Mouse (Mus musculus) embryo, embryonic 11 days (tissue): ENCODE data around the gene Cacna1c.
A peak's percentile ranks its signal among the peaks of the same experiment; 100 is the strongest.

Source experiments
- DNase-seq: peaks from one replicate; pipeline ENCODE4 v3.0.0-alpha.2; 2015

Gene Cacna1c

DNA sequence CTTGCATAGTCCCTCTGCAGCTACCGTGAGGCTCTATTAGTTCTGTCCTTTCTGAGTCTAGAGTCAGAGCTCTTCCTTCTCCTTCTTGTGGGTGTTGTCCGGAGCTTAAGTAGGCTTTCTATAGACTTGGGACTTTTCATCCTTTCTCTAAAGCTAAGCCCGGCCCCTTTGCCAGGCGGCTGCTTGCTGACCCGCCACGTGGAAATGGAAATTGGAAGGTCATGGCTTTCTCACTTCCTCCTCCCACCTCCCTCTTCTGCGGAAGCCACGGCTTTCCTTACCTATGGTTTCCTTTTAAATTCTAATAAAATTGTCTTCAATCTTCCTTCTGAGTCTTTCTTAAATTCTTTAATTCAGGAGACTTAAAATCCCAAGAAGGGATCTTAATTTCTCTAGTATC lies 148.9 kb downstream of the Cacna1c start:
- DNase-seq, result no peak

DNA sequence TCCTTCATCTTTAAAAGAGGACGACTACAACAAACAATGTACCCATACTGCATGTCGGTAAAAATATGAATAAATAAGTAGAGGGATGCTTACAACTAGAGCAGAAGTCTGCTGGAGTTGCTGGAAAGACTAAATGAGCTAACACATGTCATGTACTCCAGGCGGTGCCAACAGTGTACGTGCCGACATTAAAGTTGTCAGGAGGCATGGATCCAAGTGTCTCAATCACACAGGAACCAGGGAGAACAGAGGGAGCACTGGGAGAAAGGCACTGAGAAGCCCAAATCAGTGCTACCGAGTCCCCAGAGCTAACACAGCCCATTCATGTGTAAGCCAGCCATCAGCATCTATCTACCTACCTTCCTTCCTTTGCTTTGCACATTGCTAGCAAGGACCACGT lies 150.7 kb downstream of the Cacna1c start:
- no peak for DNase-seq

DNA sequence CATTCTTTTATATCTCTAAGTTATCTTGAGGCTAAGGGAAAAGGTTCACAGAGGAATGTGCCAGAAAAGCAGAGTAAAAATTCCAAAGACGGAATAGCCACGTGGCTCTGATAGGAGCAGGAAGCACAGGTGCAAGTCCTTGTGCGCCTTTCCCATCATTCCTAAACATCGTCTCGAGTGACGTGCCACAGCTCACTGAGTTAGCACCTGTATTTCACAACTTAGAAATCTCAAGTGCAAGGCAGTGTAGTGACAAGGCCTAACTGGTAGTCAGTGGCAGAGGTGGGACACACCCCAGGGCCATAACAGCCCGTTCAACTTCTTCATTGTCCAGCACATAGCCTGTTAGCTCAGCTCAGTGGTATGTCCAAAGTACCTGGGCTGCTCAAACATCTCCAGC lies 152.1 kb downstream of the Cacna1c start:
- no peak for DNase-seq

DNA sequence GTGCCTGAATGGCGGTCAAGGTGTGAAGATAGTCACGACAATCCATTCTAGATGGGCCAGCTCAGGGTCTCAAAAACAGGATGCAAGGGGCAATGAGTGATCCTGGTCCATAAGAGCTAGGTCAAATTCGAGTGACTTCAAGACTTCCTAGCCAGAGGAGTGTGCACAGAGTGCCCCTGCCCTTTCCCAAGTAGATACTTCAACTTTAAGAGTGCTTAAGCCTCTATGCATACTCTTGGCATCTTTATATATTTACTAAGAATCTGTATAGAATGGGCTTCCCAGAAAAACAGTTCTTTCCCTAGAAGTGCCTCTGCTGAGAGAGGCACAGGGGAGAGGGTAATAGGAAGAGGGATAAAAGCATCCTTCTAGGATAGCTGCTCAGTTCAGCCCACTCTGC lies 153.4 kb downstream of the Cacna1c start:
- no peak for DNase-seq

DNA sequence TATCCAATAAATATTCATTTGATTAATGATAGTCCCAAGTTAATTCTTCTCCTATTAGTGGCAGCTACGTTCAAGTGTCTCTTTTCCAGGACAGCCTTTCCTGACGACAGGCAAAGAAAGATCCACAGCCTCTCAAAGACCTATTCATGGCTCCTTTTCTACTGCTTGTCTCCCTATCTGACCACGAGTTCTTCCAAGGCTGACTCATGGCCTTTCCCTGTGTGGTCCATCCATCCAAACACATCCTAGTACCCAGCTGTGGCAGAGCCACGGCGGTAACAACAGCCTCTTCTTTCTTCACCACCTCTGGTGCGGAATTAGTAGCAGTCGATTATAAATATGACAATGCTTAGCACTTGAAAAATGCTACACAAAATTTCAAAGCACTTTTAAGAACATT lies 155.3 kb downstream of the Cacna1c start:
- DNase-seq, result no peak

DNA sequence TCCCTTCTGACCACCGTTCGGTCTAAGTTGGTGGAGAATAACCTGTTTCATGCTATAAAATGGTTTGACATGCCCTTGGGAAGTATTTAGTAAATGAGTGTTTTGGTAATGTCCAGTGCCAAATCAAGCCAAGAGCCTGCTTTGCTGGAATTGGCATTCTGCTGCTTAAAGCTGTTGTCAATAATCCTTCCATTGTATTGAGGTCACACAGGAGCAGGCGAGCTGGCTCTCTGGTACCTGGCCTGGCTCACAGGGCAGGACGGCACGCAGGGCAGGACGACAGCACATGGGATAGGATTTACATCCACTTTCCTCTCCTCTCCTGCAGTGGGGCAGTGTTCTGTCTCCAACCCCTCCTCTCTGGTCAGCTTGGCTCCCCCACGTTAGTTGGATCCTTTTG lies 156.4 kb downstream of the Cacna1c start:
- no peak for DNase-seq

DNA sequence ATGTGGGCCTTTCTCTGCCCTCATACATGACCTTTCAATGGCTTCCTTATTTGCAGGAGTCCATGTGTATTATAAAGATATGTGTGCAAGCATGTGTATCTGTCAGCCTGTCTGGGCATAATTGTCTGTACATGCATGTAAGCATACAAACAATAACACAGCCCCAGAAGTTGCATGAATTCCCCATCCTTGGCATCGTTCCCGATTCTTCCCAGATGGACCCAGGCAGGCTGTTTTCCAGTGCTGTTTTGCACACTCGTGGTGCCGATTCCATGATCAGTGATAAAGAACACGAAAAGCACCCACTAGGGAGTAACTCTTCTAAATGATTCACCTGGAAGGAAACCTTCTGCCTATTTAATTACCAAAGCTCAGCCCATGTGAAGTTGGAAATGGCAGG lies 156.9 kb downstream of the Cacna1c start:
- DNase-seq, result no peak

DNA sequence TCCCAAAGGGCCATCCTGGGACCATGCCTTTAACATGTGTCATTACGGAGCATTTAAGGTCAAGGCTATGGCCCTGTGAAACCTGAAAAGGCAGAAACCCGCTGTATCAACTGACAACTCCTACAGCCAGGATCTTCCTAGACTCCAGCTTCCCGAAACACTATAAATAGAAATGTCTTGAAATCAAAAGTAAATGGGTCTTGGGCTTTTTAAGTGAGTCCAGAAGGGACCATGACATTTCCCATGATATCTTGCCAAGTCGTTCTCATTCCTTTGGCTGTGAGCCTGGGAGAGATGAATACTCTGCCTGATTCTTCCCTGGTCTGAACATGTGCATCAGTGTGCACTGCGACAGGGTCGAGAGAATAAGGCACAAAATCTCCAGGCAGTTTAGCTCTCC lies 158.4 kb downstream of the Cacna1c start:
- no peak for DNase-seq

DNA sequence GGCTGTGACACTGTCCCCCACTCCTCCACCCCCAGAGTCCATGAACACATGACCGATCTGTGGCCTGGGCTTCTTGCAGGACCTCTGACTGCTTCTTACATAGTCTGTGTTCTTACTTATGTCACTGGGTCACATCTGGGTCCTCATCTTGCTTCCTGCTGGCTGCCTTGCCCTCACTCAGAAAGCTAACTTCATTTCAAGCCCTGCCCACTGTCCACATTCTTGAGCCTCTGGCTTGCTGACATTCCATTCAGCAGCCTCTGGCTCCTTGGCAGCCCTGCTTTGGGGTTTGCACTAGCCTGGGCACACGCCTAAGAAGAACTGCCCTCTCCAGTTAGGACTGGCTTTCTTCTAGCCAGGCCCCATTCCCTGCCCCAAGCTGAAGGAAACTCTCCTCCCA lies 159.2 kb downstream of the Cacna1c start:
- peak; percentile 28 for DNase-seq

DNA sequence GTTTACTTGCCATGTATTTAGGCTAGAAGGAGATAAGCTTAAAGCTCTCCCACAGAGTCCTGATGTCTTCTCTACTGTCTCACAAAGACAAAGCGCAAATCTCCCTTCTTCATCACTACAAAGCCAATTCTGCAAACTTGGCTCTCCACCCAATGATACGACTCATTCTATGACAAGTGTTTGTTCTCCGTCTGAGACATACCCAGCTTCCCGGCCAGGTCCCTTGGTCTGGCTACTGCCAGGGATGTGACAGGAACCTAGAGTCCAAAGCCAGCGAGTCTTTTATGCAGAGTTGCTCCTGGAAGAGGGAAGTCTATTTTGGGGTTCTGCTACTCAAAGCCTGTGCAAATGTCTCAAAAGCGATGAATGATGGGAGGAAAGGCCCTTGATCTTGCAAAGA lies 160.9 kb downstream of the Cacna1c start:
- no peak for DNase-seq

DNA sequence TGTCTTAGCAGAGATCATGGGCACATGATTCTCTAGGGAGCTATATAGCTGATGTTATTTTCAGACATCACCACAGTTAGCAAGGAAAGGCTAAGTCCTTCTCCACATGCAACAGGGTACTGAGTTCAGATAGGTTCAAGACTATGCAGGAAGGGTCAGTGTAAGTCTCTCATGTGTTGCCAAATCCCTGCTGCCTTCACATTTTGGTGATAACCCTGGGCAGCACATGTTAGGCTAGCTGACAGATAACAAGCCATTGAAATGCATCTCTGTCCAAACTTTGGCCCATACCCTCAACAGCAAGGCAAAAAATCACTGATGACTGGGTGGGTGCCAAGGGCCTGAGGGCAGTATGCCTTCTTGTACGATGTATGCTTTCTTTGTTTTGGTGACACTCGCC lies 161.3 kb downstream of the Cacna1c start:
- no peak for DNase-seq

DNA sequence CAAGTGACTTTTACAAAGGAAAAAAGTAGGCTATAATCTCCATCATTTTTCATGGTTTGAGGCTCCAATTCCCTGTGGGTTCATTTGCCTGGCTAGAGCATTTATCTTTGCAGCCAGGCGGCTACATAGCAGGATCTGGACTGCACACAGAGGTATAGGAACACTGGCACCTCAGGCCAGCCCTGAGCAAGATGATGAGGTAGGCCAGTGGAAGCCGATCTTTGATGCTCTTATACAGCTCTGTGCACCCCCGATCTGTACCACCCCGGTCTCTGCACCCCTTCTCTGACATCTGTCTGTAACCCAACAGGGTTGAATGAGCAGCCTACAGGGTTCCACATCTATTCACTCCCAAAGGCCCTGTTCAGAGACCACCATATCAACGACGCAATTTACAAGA lies 168.3 kb downstream of the Cacna1c start:
- no peak for DNase-seq

DNA sequence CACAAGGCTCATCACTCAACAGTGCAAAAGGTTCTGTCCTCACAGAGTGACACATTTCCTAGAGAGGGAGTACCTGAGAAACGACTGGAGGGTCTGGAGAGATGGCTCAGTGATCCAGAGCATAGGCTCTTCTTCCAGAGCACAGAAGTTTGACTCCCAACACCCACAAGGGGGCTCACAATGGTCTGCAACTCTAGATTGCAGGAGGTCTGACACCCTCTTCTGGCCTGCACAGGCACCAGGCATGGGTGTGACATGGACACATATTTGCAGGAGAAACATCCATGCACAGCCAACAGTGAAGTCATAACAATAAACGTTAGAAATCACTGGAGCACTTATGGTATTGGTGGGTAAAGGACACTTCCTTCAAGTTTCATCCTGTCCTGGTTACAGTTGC lies 173.4 kb downstream of the Cacna1c start:
- DNase-seq, result no peak

DNA sequence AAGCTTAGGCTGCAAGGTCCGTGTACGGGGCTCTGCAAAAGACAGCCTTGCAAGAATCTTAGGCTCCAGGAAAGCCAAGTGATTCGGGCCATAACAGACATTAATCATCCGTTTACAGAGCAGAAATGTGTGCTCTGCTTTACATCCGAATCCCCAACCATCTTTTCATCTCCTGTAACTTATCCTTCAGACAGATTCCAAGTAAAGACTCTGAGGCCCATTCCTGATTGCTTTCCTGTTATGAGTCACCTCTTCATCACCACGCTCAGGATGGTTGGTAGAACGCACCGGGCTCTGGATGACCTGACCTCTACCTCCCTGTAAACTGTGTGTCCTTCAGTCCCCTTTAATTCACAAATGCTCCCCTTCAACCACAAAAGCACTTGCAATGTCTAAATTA lies 175.0 kb downstream of the Cacna1c start:
- no peak for DNase-seq

DNA sequence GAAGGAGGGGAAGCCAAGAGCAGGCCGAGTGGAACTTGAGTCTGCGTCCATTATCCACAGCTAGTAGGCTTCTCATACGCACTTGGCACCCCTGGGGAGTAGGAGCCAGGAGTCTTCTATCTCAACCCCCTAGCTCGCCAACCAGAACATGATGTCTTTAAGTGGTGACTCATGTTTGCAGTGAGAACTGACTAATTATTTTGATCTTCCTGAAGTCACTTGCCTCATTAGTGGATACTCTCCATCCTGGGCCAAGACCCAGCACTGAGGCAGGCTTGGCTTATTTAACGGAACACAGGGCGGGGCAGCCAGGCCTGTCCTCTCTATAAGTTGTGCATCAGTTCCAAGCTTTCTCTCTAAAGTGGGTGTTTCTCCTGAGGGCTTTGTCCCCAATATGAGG lies 177.3 kb downstream of the Cacna1c start:
- DNase-seq, result no peak

DNA sequence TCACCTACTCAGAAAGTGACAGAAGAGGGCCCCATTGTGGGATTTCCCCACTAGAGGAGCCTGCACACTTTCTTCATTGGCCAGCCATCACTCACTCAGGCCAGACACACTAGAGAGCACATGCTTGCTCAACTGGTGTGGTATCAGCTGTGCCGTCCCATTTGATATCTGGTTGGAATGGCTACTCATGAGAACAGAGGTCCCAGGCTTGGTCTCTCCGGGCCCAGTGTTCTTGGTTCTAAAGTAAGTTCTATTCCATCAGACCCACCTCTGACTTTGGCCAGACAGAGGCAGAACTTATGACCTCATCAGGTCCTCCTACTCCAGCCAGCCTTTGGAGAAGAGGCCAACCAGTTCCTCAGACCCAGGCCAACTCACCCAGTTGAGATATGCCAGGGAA lies 178.0 kb downstream of the Cacna1c start:
- no peak for DNase-seq

DNA sequence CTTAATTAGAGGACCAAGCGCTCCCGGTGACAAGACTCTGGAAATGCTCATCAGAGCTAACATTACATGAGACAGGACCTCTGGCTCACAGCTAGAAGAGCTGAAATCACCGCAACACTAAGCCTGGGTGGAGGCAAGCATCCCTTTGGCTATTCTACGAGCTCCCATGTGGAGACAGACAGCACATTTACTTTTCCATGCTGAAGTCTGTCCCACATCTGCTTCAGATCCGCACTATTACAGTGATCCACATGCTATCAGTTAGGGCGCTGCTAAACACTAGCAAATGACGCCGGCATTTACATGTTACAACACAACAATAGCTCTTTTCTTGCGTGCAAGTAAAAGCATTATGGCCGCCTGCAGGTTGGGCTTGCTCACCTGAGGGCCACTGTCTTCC lies 178.7 kb downstream of the Cacna1c start:
- no peak for DNase-seq

DNA sequence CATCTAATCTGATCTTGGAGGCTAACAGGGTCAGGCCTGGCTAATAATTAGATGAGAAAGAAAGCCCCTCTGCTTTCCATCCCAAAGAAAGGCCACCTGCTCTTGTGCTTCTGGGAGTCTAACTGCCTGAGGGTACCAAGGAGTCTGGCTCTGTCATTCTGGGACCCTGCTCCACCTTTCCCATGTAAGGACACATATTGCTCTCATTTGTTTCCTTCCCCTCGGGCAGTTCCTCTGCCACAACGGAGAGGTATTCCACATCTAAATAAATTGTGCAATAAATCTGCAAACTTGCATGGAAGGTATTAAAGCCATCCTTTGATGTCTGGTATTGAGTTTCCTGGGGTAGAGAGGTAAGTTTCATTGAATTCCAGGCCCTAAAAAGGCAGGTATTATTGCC lies 180.9 kb downstream of the Cacna1c start:
- peak; percentile 31 for DNase-seq

DNA sequence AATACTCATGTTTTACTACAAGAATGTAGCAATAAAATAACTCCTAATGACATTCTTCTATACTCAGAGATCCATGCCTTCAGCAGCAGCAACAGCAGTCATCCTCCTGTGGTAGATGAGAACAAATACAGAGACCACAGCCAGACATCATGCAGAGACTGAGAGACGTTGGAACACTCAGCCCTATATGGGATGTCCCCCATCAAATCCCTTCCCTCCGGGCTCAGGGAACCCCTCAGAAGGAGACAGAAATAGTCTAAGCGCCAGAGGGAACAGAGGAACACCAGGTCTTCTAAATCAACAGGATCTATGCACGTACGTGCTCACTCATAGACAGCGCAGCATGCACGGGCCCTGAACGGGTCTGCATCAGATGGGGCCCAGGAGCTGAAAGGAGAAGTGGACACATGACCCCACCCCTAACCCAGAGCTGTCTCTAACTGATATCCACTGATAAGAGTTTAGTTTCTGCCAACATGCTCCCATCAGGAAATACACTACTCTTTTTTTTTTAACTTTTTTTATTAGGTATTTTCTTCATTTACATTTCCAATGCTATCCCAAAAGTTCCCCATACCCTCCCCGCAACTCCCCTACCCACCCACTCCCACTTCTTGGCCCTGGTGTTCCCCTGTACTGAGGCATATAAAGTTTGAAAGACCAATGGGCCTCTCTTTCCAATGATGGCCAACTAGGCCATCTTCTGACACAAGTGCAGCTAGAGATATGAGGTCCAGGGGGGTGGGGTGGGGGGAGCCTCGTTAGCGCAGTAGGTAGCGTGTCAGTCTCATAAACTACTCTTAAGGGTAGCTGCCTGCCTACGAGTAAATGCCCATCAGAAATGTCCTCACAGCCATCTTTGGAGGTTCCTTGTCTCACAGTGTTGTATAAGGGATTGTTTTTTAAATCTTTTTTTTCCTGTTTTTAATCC lies 182.8 kb downstream of the Cacna1c start:
- DNase-seq, result no peak

DNA sequence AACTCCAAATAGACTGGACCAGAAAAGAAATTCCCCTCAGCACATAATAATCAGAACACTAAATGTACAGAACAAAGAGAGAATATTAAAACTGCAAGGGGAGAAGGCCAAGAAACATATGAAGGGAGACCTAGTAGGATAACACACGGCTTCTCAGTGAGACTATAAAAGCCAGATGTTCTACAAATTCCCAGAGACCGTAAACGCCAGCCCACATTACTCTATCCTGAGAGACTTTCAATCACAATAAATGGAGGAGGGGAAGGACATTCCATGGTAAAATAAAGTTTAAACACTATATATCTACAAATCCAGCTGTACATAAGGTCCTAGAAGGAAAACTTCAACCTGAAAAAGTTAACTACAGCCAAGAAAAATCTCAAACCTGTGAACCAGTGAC lies 185.3 kb downstream of the Cacna1c start:
- no peak for DNase-seq

DNA sequence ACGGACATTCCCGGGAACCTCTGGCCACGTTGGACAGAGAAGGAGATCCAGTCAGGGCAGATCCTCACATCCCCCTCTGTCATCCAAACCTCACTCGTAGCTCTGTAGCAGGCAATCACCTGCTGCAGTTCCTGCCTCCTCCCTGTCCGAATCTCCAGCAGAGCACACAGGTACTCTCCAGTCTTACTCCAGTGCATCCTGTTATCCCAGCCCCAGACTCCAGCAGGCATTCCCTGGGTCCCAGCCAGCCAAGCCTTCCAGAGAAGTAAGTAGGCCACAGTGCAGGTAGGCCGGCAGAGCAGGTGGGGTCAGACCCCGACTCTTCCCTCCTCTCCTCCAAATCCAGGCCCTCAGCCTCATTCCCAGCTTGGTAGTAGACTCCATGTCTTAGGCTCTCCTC lies 186.7 kb downstream of the Cacna1c start:
- DNase-seq, result no peak

DNA sequence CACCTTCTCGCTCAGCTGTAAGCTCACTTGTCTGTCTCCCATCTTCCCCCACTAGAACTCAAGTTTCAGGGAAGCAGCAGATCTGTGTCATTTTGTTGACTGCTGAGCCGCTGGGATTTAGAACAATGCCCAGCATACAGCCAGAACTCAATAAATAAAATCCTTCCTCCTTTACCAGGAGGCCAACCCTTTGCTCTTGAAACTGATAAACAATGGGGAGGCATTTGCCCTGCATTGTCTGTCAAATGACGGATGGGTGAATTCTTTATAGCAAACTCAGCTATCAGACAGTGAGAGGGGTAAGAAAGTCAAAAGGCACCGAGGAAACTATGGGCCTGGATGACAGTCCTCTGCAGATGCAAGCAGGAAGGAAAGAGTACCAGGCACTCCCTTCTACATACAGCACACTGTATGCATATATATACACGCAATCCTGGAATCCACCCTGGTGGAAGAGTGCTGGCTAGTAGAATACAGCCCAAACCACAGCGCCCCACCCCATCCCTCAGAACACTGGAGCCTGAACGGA lies 187.5 kb downstream of the Cacna1c start:
- no peak for DNase-seq

DNA sequence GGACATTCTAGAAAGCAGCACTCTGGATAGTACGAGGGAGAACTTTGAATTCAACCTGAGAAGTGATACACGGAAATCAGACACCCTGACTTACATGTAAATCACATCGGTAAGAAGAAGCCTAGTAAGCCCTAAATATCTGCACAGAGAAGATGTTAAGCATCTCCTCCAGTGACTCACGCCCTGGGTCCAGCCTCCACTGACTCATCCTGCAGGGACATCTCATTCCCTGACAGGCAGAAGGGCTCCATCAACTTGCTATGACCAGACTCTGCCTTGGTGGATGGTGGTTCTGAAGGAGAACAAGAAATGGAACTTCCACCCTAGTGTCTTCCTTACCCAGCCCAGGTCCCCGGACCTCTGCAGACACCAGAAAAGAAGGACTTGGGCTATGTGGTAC lies 191.6 kb downstream of the Cacna1c start:
- DNase-seq, result no peak

DNA sequence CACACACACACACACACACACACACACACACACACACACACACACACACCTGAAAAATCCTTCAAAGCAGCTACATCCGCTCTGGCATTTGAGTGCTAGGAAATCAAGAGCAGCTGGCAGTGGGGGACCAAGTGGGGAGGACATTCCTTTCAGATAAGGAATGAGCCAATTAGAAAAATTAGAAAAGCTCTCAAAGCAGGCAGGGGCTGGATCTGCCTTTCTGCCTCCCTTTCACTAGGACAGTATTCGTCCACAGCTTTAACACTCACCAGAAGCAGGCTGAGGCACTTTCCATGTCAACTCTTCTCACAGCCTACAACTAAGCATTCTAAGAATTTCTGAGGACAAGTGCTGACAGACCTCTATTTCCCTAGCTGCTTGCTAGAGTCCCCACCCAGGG lies 194.8 kb downstream of the Cacna1c start:
- DNase-seq, result no peak

DNA sequence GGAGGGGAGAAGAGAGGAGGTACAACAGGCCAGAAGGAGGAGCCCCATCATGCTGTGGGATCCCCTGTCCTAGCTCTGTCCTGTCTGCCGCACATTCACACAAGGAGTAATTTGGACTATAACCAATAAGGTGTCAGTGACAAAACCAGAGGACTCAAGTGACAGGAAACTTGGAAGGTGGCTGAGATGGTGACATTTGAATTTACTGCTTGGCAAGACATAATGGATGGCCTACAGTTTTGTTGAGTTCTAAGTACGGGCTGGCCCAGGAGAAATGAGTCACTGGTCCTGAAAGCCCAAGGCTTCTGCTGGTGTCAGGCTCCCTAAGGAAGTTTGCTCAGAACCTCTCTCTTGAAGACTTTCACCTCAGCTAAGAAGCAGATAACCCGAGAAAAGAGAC lies 196.0 kb downstream of the Cacna1c start:
- DNase-seq, result no peak
